In the genomic region with DNA sequence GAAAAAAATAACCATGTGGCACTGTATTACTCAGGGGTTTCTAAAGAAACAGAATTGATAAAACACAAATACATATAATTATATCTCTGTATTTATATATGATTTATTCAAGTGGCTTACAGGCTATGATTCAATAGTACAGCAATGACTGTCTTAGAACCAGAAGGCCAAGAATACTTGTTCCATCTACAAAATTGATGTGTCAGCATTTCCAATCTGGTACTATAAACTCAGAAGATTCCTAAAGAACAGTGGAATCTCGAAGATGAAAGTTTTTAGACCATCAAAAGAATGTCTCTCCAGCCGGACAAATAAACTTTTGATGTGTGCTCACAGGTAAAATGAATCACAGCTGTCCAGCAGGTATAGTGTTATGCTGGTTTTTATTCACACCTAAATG, we compare ENCODE assay signal across 31 mouse cellular contexts.
"Had no signal": no experiment of that assay in that cellular context is flagged by ENCODE, and none has a peak within 500 bp of the region (broad histone marks: within the 10 kb centered on the region; RNA-seq: fewer than 3 reads in every experiment).

No protein-coding gene starts in this region.

- DNase-seq: left cerebral cortex, postnatal 4 days; liver; liver, embryonic 13.5 days; liver, postnatal 0 days; lung, adult 18-20 months; lung, adult 2 months; lung, embryonic 14.5 days; lung, postnatal 10 days; lung, postnatal 14 days; lung, postnatal 36 days; lung, postnatal 4 days; midbrain, embryonic 14.5 days had no signal

- H3K9me3 ChIP-seq: limb, embryonic 10.5 days; limb, embryonic 12.5 days; limb, embryonic 13.5 days; limb, embryonic 15.5 days; liver, embryonic 12.5 days; liver, embryonic 13.5 days; liver, embryonic 15.5 days; lung, embryonic 15.5 days; megakaryocyte, embryonic 14.5 days; midbrain, embryonic 10.5 days; midbrain, embryonic 12.5 days; midbrain, embryonic 13.5 days had no signal

- H3K27me3 ChIP-seq: limb, embryonic 12.5 days; limb, embryonic 13.5 days; limb, embryonic 15.5 days; liver, embryonic 12.5 days; liver, embryonic 13.5 days; liver, embryonic 15.5 days; lung, embryonic 15.5 days; megakaryocyte, embryonic 14.5 days; midbrain, embryonic 12.5 days; midbrain, embryonic 13.5 days had no signal

- H3K4me2 ChIP-seq: limb, embryonic 12.5 days; limb, embryonic 13.5 days; limb, embryonic 15.5 days; liver, embryonic 11.5 days; liver, embryonic 12.5 days; liver, embryonic 13.5 days; liver, embryonic 15.5 days; lung, embryonic 14.5 days; lung, embryonic 15.5 days; midbrain, embryonic 11.5 days; midbrain, embryonic 12.5 days; midbrain, embryonic 13.5 days had no signal

- H3K36me3 ChIP-seq: limb, embryonic 10.5 days; limb, embryonic 12.5 days; limb, embryonic 13.5 days; limb, embryonic 15.5 days; liver, embryonic 12.5 days; liver, embryonic 13.5 days; liver, embryonic 15.5 days; lung, embryonic 15.5 days; midbrain, embryonic 10.5 days; midbrain, embryonic 12.5 days; midbrain, embryonic 13.5 days had no signal

- ATAC-seq: liver, embryonic 12.5 days; liver, postnatal 0 days; lung, postnatal 0 days; midbrain, embryonic 13.5 days; midbrain, embryonic 16.5 days had no signal

- H3K9ac ChIP-seq: limb, embryonic 12.5 days; limb, embryonic 13.5 days; limb, embryonic 15.5 days; liver, embryonic 12.5 days; liver, embryonic 13.5 days; liver, embryonic 14.5 days; liver, embryonic 15.5 days; liver, postnatal 0 days; lung, embryonic 14.5 days; lung, embryonic 15.5 days; midbrain, embryonic 12.5 days; midbrain, embryonic 13.5 days had no signal

- H3K4me1 ChIP-seq: limb, embryonic 10.5 days; limb, embryonic 12.5 days; limb, embryonic 13.5 days; limb, embryonic 15.5 days; liver, embryonic 12.5 days; liver, embryonic 13.5 days; liver, embryonic 15.5 days; lung, embryonic 15.5 days; megakaryocyte, embryonic 14.5 days; midbrain, embryonic 10.5 days; midbrain, embryonic 12.5 days; midbrain, embryonic 13.5 days had no signal

- H3K4me3 ChIP-seq: left cerebral cortex, adult 2 months; limb, embryonic 10.5 days; limb, embryonic 12.5 days; limb, embryonic 13.5 days; limb, embryonic 15.5 days; liver, embryonic 12.5 days; liver, embryonic 13.5 days; liver, embryonic 15.5 days; lung, embryonic 15.5 days; megakaryocyte, embryonic 14.5 days; midbrain, embryonic 10.5 days; midbrain, embryonic 12.5 days; midbrain, embryonic 13.5 days; myocyte had no signal

- H3K27ac ChIP-seq: left cerebral cortex, adult 2 months; limb, embryonic 10.5 days; limb, embryonic 12.5 days; limb, embryonic 13.5 days; limb, embryonic 15.5 days; liver, embryonic 12.5 days; liver, embryonic 13.5 days; liver, embryonic 14.5 days; liver, embryonic 15.5 days; lung, embryonic 15.5 days; macrophage; midbrain, embryonic 10.5 days; midbrain, embryonic 12.5 days; midbrain, embryonic 13.5 days had no signal
